Mouse (Mus musculus) limb, embryonic 15.5 days (tissue): ENCODE measurements around the gene Rad54l. TPM values are rescaled to one million over a fixed set of nuclear protein-coding genes. Genes with fewer than 3 reads are reported as not detected.

Experiments used
- ATAC-seq: fragments of 200-750 bp; cut with Nextera tagmentation; 2 replicates; pipeline ENCODE4 v1.8.0; 2017; ENCODE audit warnings: low read depth, moderate TSS enrichment; ENCODE audit not compliant: insufficient number of reproducible peaks, low FRiP score, low TSS enrichment
- H3K27ac ChIP-seq: fragments of 300-500 bp; sonication (generic); 2 replicates; pipeline ENCODE4 v1.5.1; 2015; ENCODE audit warnings: moderate library complexity, mild to moderate bottlenecking, inconsistent platforms
- H3K27me3 ChIP-seq: fragments of 300-500 bp; sonication (generic); 2 replicates; pipeline ENCODE4 v1.6.1; 2015; ENCODE audit warnings: inconsistent platforms
- H3K36me3 ChIP-seq: fragments of 300-500 bp; sonication (generic); 2 replicates; pipeline ENCODE4 v1.6.1; 2015; ENCODE audit warnings: inconsistent platforms
- H3K4me1 ChIP-seq: fragments of 300-500 bp; sonication (generic); 2 replicates; pipeline ENCODE4 v1.6.1; 2015; ENCODE audit warnings: inconsistent platforms
- H3K4me2 ChIP-seq: fragments of 300-500 bp; sonication (generic); 2 replicates; pipeline ENCODE4 v1.6.1; 2015; ENCODE audit warnings: mild to moderate bottlenecking, inconsistent platforms
- H3K4me3 ChIP-seq: fragments of 300-500 bp; sonication (generic); 2 replicates; pipeline ENCODE4 v1.5.1; 2015; ENCODE audit warnings: mild to moderate bottlenecking, inconsistent platforms
- H3K9ac ChIP-seq: fragments of 300-500 bp; sonication (generic); 2 replicates; pipeline ENCODE4 v1.6.1; 2015; ENCODE audit warnings: inconsistent platforms
- H3K9me3 ChIP-seq: fragments of 300-500 bp; sonication (generic); 2 replicates; pipeline ENCODE4 v1.6.1; 2016; ENCODE audit warnings: inconsistent platforms
- WGBS: fragments of 180-500 bp; shearing (Covaris S2); methylation state at CpG from one replicate; pipeline ENCODE4 v1.1.7; 2015; 5-methylcytosine and 5-hydroxymethylcytosine counted together
- polyA plus RNA-seq: library from polyadenylated mRNA; unstranded; fragments of >200 nt; fragmentation: Nextera tagmentation; extraction: Ambion mirVana; gene quantifications from 2 replicates; pipeline ENCODE4 v1.2.1, GENCODE M21; 2015

Gene Rad54l
- 22.9 and 23.1 TPM in 2 replicates for polyA plus RNA-seq

DNA sequence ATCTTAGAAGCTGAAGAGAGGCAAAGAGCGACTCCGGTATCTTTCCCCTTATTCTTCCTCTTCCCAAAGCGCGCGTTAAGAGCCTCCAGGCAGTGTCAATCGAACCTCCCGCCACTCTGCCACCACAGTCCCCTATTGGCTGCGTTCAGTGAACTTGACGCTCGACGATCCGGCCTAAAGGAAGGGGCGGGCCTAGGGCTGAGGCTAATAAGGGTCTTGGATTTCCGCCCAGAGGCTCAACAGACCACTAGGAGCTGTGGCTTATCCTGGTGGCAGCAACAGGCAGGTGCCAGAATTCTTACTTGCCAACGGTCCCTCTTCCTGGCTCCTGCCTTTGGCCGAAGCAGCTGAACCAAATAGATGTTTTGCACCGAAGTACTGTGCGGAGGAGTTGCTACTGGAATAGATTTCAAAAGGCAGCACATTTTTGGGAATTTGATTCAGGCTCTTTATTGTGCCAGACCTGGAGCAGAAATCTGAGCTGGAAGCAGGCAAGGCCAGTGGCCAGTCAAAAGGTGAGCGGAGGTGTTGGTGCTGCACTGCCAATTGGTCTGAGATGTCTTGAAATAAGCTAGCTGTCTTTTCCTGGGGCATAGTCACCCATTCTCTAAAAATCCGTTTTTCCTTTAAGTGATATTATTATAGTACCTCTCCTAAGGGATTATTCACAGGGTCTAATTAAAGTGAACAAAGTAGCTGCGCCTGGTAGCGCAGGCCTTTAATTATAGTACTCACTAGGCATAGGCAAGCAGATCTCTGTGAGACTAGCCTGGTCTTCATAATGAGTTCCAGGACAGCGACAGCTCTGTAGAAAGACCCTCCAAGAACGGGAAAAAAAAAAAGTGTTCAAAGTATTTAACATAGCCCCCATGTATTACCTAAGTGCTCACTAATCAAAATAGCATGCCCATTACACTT lies at the start of gene Rad54l, which contains the start of gene Pomgnt1:
TSS of gene Rad54l (minus strand) at position 89 of the 918 bp plus-strand sequence.
TSS of gene Pomgnt1 (plus strand) at position 239 of the 918 bp plus-strand sequence.
- H3K36me3 ChIP-seq: no peaks in the 10 kb centered on the region; the same call in 1 of the 2 replicates
- H3K4me3 ChIP-seq: peak within 1 kb of the TSS; percentile 47
- H3K27ac ChIP-seq: peak within 1 kb of the TSS; percentile 65
- H3K9me3 ChIP-seq: no peaks in the 10 kb centered on the region
- WGBS: 3% methylated on average over 24 of the region's 24 CpGs
- H3K9ac ChIP-seq: peak within 1 kb of the TSS; percentile 35
- H3K27me3 ChIP-seq: no peaks in the 10 kb centered on the region
- H3K4me1 ChIP-seq: peaks cover 11% of the 10 kb centered on the region
- H3K4me2 ChIP-seq: peak within 1 kb of the TSS; percentile 58
- peak; percentile 93 for ATAC-seq

DNA sequence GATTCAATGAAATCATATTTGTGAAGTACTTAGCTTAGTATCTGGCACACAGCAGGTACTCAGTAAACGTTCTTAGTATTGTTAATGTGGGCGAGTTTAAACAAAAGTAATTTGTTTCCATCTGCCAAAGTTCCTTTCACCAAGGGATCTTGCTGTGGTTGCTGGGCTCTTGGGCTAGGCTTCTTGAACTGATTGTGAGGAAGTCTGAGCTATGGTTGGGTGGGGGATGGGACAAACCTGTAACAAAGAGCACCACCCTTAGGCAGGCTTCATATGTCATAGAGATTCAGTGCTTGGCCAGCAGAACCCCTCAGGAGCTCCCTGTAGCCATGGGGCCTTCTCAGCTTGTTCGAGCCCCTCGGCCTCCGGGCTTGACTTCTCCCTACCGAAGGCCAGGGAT lies 49.6 kb upstream of the Rad54l start, which contains the start of the genes 1700042G07Rik and Gm49337:
TSS of gene 1700042G07Rik (plus strand) at position 301 of the 400 bp plus-strand sequence.
TSS of gene Gm49337 (plus strand) at position 313 of the 400 bp plus-strand sequence.
- Histone ChIP-seq H3K27ac (no peak within 1 kb of the TSS), H3K4me1 (peaks cover 31% of the 10 kb centered on the region), H3K36me3 (no peaks in the 10 kb centered on the region), H3K4me3 (no peak within 1 kb of the TSS), H3K9ac (no peak within 1 kb of the TSS), H3K4me2 (no peak within 1 kb of the TSS), H3K9me3 (no peaks in the 10 kb centered on the region), H3K27me3 (no peaks in the 10 kb centered on the region)
- no peak for ATAC-seq
- WGBS: 87% methylated on average over 6 of the region's 6 CpGs

DNA sequence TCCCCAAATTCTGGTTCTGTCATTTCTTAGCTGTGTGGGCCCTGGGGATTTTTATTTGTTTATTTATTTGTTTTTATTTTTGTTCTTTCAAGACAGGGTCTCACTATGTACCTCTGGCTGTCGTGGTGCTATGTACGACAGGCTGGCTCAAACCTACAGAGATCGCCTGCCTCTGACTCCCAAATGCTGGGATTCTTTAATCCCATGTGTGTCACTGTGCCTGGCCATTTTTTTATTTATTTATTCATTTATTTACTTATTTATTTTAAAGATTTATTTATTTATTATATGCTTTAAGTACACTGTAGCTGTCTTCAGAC lies 45.8 kb upstream of the Rad54l start:
- Histone ChIP-seq H3K9me3 (no peaks in the 10 kb centered on the region), H3K9ac (no peak overlapping the region), H3K27ac (no peak overlapping the region), H3K27me3 (no peaks in the 10 kb centered on the region), H3K4me1 (peaks cover 11% of the 10 kb centered on the region), H3K4me2 (no peak overlapping the region), H3K4me3 (no peak overlapping the region), H3K36me3 (no peaks in the 10 kb centered on the region)
- WGBS: 71% methylated on average over 3 of the region's 3 CpGs
- ATAC-seq: no peak

DNA sequence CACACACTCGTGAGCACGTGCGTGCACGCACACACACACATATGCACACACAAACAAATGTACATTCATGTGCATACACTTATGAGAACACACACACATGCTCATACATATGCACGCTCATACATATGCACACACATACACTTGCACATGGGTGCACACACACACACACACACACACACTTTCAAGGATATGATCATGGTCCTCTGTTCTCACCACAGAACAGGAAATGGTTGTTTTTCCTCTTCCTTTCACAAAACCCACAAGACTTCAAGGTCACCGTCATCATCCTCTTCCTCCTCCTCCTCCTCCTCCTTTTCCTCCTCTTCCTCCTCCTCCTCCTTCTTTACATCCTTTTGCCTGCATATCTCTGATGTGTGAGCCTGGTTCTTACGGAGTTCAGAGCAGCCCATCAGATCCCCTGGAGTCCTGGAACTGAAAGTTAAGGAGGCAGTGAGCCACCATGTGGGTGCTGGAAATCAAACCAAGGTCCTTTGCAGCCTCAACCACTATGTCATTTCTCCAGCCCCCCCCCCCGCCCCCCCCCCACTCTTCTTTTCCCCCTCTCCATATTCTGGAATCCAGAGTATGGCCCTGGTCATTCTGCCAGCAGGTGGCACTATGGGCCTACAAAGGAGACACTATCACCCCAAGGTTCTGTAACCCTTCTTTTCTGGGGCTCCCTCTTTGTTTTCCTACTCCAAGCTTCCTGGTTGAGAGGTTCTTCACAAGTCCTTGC lies 45.3 kb upstream of the Rad54l start:
- no peak for ATAC-seq
- no peak overlapping the region for H3K27ac ChIP-seq
- no peak overlapping the region for H3K4me2 ChIP-seq
- 69% methylated on average over 8 of the region's 8 CpGs for WGBS
- H3K9ac ChIP-seq: no peak overlapping the region
- peaks cover 9% of the 10 kb centered on the region for H3K4me1 ChIP-seq
- H3K36me3 ChIP-seq: no peaks in the 10 kb centered on the region
- H3K4me3 ChIP-seq: no peak overlapping the region
- no peaks in the 10 kb centered on the region for H3K27me3 ChIP-seq
- H3K9me3 ChIP-seq: no peaks in the 10 kb centered on the region

DNA sequence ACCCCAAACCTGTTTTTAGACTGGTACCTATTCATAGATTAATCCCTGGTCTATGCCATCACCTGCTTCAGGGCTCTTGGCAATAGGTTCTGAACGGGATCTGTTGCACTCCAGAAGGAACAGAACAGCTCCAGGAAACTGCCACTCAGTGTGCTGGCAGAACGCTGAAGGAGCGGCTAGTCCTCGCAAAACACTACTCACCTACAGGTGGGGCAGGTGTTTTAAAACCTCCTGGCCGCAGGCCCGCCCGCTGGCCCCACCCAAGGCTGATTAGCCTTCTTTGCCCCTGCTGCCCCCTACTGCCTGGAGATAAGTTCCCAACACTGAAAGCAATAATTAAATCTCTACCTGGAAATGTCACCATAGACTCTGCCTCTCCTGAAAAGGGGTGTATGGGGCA lies 43.9 kb upstream of the Rad54l start, which contains the start of gene Tspan1:
TSS of gene Tspan1 (minus strand) at position 198 of the 400 bp plus-strand sequence.
- 13% methylated on average over 7 of the region's 7 CpGs for WGBS
- Histone ChIP-seq H3K9me3 (no peaks in the 10 kb centered on the region), H3K27me3 (no peaks in the 10 kb centered on the region), H3K36me3 (no peaks in the 10 kb centered on the region), H3K4me3 (no peak within 1 kb of the TSS), H3K4me2 (no peak within 1 kb of the TSS), H3K27ac (no peak within 1 kb of the TSS), H3K4me1 (peaks cover 9% of the 10 kb centered on the region), H3K9ac (no peak within 1 kb of the TSS)
- no peak for ATAC-seq

DNA sequence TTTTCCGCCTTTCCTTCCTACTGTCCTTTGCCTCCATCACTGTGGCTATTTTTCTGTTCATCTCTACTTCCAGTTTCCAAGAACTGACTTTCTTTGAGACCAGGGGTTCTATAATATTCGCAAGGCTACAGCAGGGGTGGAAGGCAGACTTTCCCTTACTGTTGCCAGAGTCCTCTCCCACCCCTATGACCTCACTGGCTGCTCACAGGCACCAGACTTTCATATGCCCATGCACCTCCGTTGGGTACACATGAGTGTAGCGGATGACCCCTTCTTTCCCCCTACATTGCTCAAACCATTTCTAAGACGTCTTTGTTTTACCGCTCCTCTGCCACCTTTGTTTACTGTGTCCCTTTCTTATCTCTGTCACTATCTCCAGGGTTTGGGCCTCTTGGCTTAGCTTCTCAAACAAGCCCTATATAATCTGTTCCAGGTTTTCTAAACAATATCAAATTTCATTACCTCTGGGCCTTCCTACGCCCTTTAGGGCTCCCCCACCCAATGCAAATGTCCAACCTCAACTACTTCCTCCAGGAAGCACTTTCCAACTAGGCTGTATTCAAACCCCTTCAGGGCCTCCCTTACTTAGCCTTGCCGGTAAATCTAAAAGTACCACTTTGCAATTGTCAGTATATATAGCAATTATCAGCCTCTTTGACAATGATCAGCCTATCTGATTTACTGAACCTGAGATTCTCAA lies 42.4 kb upstream of the Rad54l start:
- no peaks in the 10 kb centered on the region for H3K9me3 ChIP-seq
- no peaks in the 10 kb centered on the region for H3K27me3 ChIP-seq
- H3K4me1 ChIP-seq: peaks cover 9% of the 10 kb centered on the region
- no peak for ATAC-seq
- H3K4me2 ChIP-seq: no peak overlapping the region
- 44% methylated on average over 8 of the region's 8 CpGs for WGBS
- no peak overlapping the region for H3K4me3 ChIP-seq
- H3K36me3 ChIP-seq: peaks cover 8% of the 10 kb centered on the region
- no peak overlapping the region for H3K9ac ChIP-seq
- H3K27ac ChIP-seq: no peak overlapping the region

DNA sequence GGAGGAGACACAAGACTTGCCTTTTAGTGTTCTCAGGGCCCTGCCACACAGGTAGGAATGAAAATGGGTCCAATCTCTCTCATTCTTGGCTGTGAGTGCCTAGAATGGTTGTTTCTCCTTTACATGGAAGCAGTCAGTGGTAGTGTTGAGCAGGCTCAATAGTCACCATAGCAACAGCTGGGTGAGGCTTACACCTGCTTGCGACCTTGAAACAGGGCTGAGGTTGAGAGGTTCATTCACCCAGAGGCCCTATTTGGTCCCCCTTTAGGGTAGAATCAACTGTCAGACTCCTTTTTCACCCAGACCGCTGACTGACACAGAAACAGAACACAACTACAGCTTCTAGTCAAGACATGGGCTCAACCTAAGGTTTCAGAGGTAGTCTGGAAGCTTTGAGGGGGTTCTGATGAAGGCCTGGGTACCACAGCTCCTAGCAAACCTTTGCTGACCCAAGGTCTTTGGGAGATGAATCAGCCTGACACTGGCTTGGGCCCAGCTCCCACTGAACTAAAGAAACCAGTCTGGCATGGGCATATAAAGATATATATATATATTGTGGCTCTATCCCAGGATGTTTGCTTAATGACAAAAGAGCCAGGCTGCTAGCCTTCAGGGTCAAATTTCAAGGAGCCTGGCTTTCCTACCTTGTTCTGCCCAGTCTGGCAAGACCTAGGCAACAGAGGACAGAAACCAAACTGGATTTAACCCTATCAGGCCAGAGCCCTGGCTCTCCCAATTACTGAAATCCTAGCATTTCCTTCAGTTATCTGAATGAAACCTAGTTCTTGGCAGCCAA lies 41.5 kb upstream of the Rad54l start:
- ATAC-seq: no peak
- Histone ChIP-seq H3K9me3 (no peaks in the 10 kb centered on the region), H3K9ac (no peak overlapping the region), H3K4me2 (no peak overlapping the region), H3K4me3 (no peak overlapping the region), H3K27me3 (no peaks in the 10 kb centered on the region), H3K36me3 (peaks cover 15% of the 10 kb centered on the region), H3K4me1 (peaks cover 9% of the 10 kb centered on the region), H3K27ac (no peak overlapping the region)
- 80% methylated on average over 2 of the region's 2 CpGs for WGBS

DNA sequence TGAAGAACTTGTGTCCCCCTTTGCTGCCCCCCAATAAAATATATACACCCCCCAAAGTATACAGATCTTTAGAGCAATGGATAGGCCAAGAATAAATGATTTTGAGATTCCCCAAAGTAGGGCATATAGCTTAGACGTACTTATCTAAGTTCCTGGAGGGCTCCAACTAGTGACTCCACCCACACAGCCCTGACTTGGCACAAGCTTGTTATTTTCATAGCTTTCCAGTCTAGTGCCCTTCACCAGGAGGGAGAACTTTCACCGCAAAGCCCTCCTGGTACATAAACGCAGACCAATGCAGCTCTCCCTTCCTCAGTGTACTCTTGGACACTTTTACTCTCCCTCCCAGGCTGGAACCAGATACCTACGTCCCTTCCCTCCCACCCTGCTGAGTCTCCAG lies 38.7 kb upstream of the Rad54l start:
- WGBS: 78% methylated on average over 4 of the region's 4 CpGs
- ATAC-seq: no peak

DNA sequence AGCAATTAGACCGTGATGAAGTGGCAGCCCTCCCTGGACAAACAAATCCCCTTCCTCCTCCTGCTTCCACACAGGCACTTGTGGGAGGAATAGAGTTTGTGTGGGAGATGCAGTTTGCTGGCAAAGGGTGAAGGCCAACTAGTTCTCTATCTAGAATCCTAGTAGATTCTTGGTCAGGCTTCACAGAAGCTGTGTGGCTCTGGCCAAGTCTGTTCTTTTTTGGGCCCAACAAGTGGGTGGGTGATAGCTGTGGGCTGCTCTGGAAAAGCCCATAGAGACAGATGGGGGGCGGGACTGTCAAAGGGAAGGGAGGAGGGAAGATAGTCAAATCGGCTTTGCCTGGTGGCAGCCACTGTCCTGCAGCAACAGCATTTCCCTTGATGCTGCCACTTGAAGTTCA lies 37.3 kb upstream of the Rad54l start:
- Histone ChIP-seq H3K36me3 (peaks cover 56% of the 10 kb centered on the region), H3K4me2 (no peak overlapping the region), H3K4me1 (peaks cover 4% of the 10 kb centered on the region), H3K9ac (no peak overlapping the region), H3K27me3 (no peaks in the 10 kb centered on the region), H3K4me3 (no peak overlapping the region), H3K9me3 (no peaks in the 10 kb centered on the region), H3K27ac (no peak overlapping the region)
- 78% methylated on average over 3 of the region's 3 CpGs for WGBS
- no peak for ATAC-seq

More for the DNA sequence above, 38.7 kb upstream of the Rad54l start:
- H3K4me2 ChIP-seq: no peak overlapping the region
- H3K27me3 ChIP-seq: no peaks in the 10 kb centered on the region
- no peaks in the 10 kb centered on the region for H3K9me3 ChIP-seq
- H3K27ac ChIP-seq: no peak overlapping the region
- no peak overlapping the region for H3K4me3 ChIP-seq
- H3K9ac ChIP-seq: no peak overlapping the region
- peaks cover 9% of the 10 kb centered on the region for H3K4me1 ChIP-seq
- H3K36me3 ChIP-seq: peaks cover 42% of the 10 kb centered on the region

DNA sequence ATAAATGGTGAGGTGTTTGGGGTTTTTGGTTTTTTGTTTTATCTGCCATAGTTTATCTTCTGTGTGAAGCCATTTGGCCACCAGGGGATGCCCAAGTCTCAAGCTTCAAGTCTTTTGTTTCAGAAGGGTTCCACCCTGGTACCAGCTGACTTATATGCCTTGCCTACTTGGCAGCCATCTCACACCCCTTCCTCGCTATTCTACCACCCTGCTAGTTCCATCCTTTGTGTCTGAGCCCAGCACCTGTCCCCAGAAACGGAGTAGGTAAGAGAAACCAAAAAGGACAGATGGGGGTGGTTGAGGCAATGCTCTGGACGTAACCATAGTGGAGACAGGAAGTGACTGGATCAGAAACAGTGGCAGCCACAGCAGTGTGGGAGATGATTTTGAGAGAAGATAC lies 36.4 kb upstream of the Rad54l start:
- Histone ChIP-seq H3K9me3 (no peaks in the 10 kb centered on the region), H3K27ac (no peak overlapping the region), H3K27me3 (no peaks in the 10 kb centered on the region), H3K4me1 (no peaks in the 10 kb centered on the region), H3K36me3 (peaks cover 65% of the 10 kb centered on the region), H3K4me3 (no peak overlapping the region), H3K4me2 (no peak overlapping the region), H3K9ac (no peak overlapping the region)
- 75% methylated on average over 3 of the region's 3 CpGs for WGBS
- no peak for ATAC-seq

DNA sequence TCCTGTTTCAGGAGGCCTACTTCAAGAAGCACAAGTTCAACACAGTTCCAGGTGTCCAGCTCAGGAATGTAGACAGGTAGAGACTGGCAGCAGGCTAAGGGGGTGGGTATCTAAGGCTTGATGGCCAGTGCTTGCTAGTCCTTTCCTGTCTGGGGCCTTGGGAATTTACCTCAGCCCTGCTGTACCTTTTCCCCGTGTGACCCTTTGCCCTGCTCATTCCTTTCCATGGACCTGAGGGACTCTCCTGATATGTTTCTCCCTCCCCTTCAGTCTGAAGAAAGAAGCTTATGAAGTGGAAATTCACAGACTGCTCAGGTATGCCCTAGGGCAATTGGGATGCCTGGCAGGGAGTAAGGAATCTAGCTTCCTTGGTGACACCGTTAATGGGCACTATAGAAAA lies 34.4 kb upstream of the Rad54l start:
- Histone ChIP-seq H3K27ac (no peak overlapping the region), H3K36me3 (peaks cover 84% of the 10 kb centered on the region), H3K4me1 (no peaks in the 10 kb centered on the region), H3K9me3 (no peaks in the 10 kb centered on the region), H3K27me3 (no peaks in the 10 kb centered on the region), H3K4me2 (no peak overlapping the region), H3K4me3 (no peak overlapping the region), H3K9ac (no peak overlapping the region)
- no peak for ATAC-seq
- WGBS: 69% methylated on average over 2 of the region's 2 CpGs
